Mouse (Mus musculus) stomach, embryonic 15.5 days (tissue): ENCODE results near the gene Akap2. TPM values are rescaled to one million over a fixed set of nuclear protein-coding genes. Genes with fewer than 3 reads are reported as not detected.

ENCODE experiments used
- ATAC-seq: fragments of 200-750 bp; cut with Nextera tagmentation; 2 replicates; pipeline ENCODE4 v1.8.0; 2017; ENCODE audit warnings: low read depth, moderate number of reproducible peaks, moderate TSS enrichment; ENCODE audit not compliant: insufficient read depth, low FRiP score
- H3K27ac ChIP-seq: fragments of 300-500 bp; sonication (generic); 2 replicates; pipeline ENCODE4 v1.5.1; 2015; ENCODE audit warnings: mild to moderate bottlenecking, inconsistent platforms
- H3K27me3 ChIP-seq: fragments of 300-500 bp; sonication (generic); replicated peaks from 2 replicates; pipeline ENCODE4 v1.6.1; 2015; ENCODE audit warnings: inconsistent platforms
- H3K36me3 ChIP-seq: fragments of 300-500 bp; sonication (generic); 2 replicates; pipeline ENCODE4 v1.6.1; 2015; ENCODE audit warnings: inconsistent platforms
- H3K4me1 ChIP-seq: fragments of 300-500 bp; sonication (generic); 2 replicates; pipeline ENCODE4 v1.6.1; 2015; ENCODE audit warnings: inconsistent platforms
- H3K4me2 ChIP-seq: fragments of 300-500 bp; sonication (generic); 2 replicates; pipeline ENCODE4 v1.6.1; 2015; ENCODE audit warnings: mild to moderate bottlenecking, inconsistent platforms
- H3K4me3 ChIP-seq: fragments of 300-500 bp; sonication (generic); replicated peaks from 2 replicates; pipeline ENCODE4 v1.5.1; 2015; ENCODE audit warnings: inconsistent platforms
- H3K9ac ChIP-seq: fragments of 300-500 bp; sonication (generic); 2 replicates; pipeline ENCODE4 v1.6.1; 2015; ENCODE audit warnings: inconsistent platforms
- H3K9me3 ChIP-seq: fragments of 300-500 bp; sonication (generic); 2 replicates; pipeline ENCODE4 v1.6.1; 2016; ENCODE audit warnings: inconsistent platforms
- WGBS: fragments of 180-500 bp; shearing (Covaris S2); methylation state at CpG from one replicate; pipeline ENCODE4 v1.1.7; 2015; 5-methylcytosine and 5-hydroxymethylcytosine counted together
- polyA plus RNA-seq: library from polyadenylated mRNA; unstranded; fragments of >200 nt; fragmentation: Nextera tagmentation; extraction: Ambion mirVana; gene quantifications from 2 replicates; pipeline ENCODE4 v1.2.1, GENCODE M21; 2015

Gene Akap2
- polyA plus RNA-seq, 1 experiment from 2014 or later = 21.2 TPM

GRCm38 (mm10) chr4:57802411-57802810, 85.0 kb downstream of the Akap2 start:
- no peaks in the 10 kb centered on the region for H3K9me3 ChIP-seq
- WGBS = 82% methylated on average over 3 of the region's 3 CpGs
- H3K36me3 ChIP-seq = no peaks in the 10 kb centered on the region
- no peak overlapping the region for H3K4me2 ChIP-seq
- no peak overlapping the region for H3K9ac ChIP-seq
- H3K27ac ChIP-seq = no peak overlapping the region
- H3K27me3 ChIP-seq = no peaks in the 10 kb centered on the region
- no peak for ATAC-seq
- peaks cover 12% of the 10 kb centered on the region; the same call in 1 of the 2 replicates for H3K4me1 ChIP-seq
- no peak overlapping the region for H3K4me3 ChIP-seq

DNA sequence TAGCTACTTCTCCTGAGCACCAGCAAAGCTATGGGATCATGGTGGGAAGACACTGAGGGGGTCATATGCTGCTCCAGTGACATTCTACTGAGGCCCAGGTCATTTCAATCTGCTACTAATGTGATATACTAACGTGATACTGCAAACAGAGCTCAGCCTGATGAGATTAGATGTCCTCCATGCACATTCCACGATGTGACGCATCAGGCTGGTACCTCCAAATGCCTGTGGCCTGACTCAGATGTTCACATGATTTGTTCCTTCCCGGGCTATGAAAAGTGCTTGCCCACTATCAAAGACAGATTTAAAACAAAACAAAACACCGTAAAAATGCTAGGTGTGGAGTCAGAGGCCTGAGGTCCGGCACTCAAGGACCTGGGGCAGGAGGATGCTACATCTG, 87.4 kb downstream of the Akap2 start:
- Histone ChIP-seq H3K9ac (no peak overlapping the region), H3K27ac (no peak overlapping the region), H3K4me3 (no peak overlapping the region), H3K27me3 (no peaks in the 10 kb centered on the region), H3K9me3 (no peaks in the 10 kb centered on the region), H3K4me1 (peaks cover 7% of the 10 kb centered on the region; the same call in 1 of the 2 replicates), H3K4me2 (no peak overlapping the region), H3K36me3 (no peaks in the 10 kb centered on the region)
- ATAC-seq = no peak
- WGBS = 70% methylated on average over 6 of the region's 6 CpGs

DNA sequence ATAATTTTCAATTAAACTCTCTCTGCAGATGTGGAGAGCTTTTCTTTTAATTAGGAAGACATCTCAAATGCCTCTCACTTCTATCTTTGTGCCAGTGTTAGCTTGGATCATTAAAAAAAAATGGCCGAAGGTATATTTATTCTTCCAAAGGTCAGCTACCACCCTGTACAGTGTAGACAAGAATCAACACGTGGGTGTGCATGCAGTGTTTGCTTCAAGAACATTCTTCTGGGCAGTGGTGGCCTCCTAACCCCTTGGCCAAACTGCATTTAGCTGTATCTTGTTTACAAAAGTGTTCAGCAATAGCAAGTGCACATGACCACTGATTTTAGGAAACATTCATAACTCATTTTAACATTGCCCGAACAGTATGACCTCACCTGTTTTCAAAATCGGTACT, 92.0 kb downstream of the Akap2 start:
- H3K27me3 ChIP-seq = no peaks in the 10 kb centered on the region
- no peaks in the 10 kb centered on the region for H3K9me3 ChIP-seq
- no peak overlapping the region for H3K4me3 ChIP-seq
- H3K9ac ChIP-seq = no peak overlapping the region
- WGBS = 59% methylated on average over 4 of the region's 4 CpGs
- peak; percentile 73; the same call in 1 of the 2 replicates for ATAC-seq
- H3K4me2 ChIP-seq = no peak overlapping the region
- no peaks in the 10 kb centered on the region for H3K36me3 ChIP-seq
- H3K27ac ChIP-seq = no peak overlapping the region
- H3K4me1 ChIP-seq = no peaks in the 10 kb centered on the region

GRCm38 (mm10) chr4:57812075-57812474, 94.6 kb downstream of the Akap2 start:
- Histone ChIP-seq H3K4me2 (no peak overlapping the region), H3K9ac (no peak overlapping the region), H3K4me3 (no peak overlapping the region), H3K4me1 (no peaks in the 10 kb centered on the region), H3K27ac (no peak overlapping the region), H3K36me3 (no peaks in the 10 kb centered on the region), H3K9me3 (no peaks in the 10 kb centered on the region), H3K27me3 (no peaks in the 10 kb centered on the region)
- WGBS = 93% methylated on average over 1 of the region's 1 CpGs
- no peak for ATAC-seq

GRCm38 (mm10) chr4:57812916-57813575, 95.6 kb downstream of the Akap2 start:
- Histone ChIP-seq H3K36me3 (no peaks in the 10 kb centered on the region), H3K27me3 (no peaks in the 10 kb centered on the region), H3K4me3 (no peak overlapping the region), H3K4me1 (no peaks in the 10 kb centered on the region), H3K9me3 (no peaks in the 10 kb centered on the region), H3K9ac (no peak overlapping the region), H3K4me2 (no peak overlapping the region), H3K27ac (0 out of 2 replicates have a peak overlapping the region, but pooled peaks have one; percentile 21)
- WGBS = 30% methylated on average over 7 of the region's 7 CpGs
- no peak for ATAC-seq

- Histone ChIP-seq H3K9ac (no peak overlapping the region), H3K4me1 (no peaks in the 10 kb centered on the region), H3K36me3 (no peaks in the 10 kb centered on the region), H3K4me2 (no peak overlapping the region), H3K4me3 (no peak overlapping the region), H3K27me3 (no peaks in the 10 kb centered on the region), H3K27ac (no peak overlapping the region), H3K9me3 (no peaks in the 10 kb centered on the region)
- 79% methylated on average over 4 of the region's 4 CpGs for WGBS
- no peak for ATAC-seq
Observed at GRCm38 (mm10) chr4:57813576-57813945, 96.1 kb downstream of the Akap2 start.

DNA sequence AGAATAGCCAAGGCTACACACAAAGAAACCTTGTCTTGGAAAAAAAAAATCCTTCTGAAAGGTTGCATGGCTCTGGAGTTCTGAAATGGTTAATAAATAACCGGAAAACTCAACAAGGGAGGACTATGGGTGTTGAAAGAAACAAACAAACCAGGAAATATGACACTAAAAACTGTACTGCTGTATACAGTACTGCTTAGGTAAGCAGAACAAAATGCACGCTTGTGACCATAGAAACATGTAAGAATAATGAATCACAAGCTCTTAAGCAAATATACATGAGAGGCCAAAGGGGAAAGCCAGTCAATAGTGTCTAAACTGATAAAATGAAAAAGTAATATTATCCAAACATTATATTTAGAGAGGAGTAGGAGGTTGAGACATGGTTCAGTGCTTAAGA, 97.9 kb downstream of the Akap2 start:
- peak; percentile 56; the same call in 1 of the 2 replicates for ATAC-seq

DNA sequence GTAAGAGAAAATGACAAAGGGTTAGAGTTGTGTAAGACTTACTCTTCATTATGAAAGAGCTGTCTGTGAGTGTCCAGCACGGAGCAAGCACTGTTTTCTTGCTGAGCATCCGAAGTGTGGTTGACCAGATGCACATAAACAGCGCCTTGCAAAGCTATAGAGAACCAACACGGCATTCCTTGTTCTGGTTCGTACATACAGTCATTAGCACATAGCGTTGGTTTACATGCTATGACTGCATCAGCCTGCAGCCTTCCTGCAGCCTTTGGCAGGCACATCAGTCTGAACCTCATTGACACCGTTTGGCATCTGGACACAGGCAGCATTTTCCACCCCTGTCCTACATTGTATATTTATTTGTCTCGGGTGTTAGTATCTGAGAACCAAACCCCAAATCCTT, 98.7 kb downstream of the Akap2 start:
- Histone ChIP-seq H3K27ac (no peak overlapping the region), H3K9me3 (no peaks in the 10 kb centered on the region), H3K4me2 (no peak overlapping the region), H3K27me3 (no peaks in the 10 kb centered on the region), H3K4me3 (no peak overlapping the region), H3K4me1 (no peaks in the 10 kb centered on the region), H3K36me3 (no peaks in the 10 kb centered on the region), H3K9ac (no peak overlapping the region)
- WGBS = 85% methylated on average over 8 of the region's 8 CpGs
- ATAC-seq = no peak

More for the DNA sequence above, 97.9 kb downstream of the Akap2 start:
- WGBS = 52% methylated on average over 2 of the region's 2 CpGs
- Histone ChIP-seq H3K36me3 (no peaks in the 10 kb centered on the region), H3K27ac (no peak overlapping the region), H3K4me1 (no peaks in the 10 kb centered on the region), H3K4me2 (no peak overlapping the region), H3K9me3 (no peaks in the 10 kb centered on the region), H3K27me3 (no peaks in the 10 kb centered on the region), H3K9ac (no peak overlapping the region), H3K4me3 (no peak overlapping the region)

DNA sequence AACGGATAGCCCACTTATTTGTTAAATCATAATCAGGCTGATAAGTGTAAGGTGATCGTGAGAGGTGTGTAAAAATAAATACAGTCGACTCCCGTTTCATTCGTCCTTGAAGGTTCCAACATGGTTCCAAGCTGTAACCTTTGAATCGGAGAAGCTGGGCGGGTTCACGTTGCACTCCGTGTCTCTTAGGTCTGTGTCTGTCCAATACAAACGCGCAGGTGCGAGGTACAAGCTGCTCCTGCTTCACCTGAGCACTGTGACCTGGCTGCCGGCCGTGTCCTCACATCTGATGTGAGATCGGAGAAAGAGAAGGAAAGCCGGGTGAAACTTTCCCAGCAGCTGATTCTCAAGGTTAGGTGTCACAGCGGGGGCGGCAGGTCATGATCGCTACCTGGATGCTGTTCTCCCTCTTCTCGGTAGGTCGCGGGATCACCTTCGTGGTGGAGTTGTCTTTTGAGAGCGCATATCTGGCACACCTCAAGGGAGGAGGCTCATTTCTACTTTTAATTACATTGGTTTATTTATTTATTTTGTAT, 103.5 kb downstream of the Akap2 start:
- Histone ChIP-seq H3K27ac (no peak overlapping the region), H3K4me3 (no peak overlapping the region), H3K4me2 (no peak overlapping the region), H3K9ac (no peak overlapping the region), H3K27me3 (no peaks in the 10 kb centered on the region), H3K36me3 (no peaks in the 10 kb centered on the region), H3K4me1 (peaks cover 10% of the 10 kb centered on the region), H3K9me3 (no peaks in the 10 kb centered on the region)
- no peak for ATAC-seq
- 75% methylated on average over 24 of the region's 24 CpGs for WGBS

DNA sequence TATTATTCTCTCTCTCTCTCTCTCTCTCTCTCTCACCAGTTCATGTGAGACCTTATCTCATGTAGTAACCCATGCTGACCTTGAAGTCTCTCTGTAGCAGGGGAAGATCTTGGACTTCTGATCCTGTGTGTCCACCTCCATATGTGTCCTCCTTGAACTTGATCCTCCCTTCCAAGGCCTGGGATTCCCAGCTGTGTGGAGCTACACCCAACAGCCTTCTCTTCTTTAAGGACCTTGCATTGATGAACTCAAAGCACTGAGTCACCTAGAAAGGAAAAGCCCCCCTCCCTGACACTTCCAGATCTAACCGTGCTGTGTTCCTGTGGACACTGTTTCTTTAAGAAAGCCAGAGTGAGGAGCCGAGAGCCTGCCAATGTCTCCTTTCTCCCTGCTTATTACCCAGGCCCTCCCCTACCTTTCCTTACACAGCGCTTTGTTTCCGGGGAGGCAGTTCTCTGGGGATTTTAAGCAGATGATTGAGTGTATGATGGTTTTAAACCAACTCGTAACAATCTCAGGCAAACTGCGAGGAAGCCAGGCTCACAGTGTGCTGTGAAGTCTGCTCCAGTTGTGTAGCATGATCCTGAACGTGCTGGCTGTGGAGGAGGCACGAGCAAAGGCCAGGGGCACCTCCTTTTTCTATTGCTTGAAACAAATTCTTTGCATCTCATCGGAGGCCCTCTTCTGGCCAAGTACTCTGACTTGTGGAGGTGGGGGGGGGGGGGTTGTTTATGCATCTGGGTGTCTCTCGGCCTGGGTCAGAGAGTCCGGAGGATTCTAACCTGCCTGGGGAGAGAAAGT, 104.3 kb downstream of the Akap2 start:
- no peak overlapping the region for H3K9ac ChIP-seq
- no peaks in the 10 kb centered on the region for H3K36me3 ChIP-seq
- no peaks in the 10 kb centered on the region for H3K9me3 ChIP-seq
- peaks cover 10% of the 10 kb centered on the region for H3K4me1 ChIP-seq
- WGBS = 22% methylated on average over 11 of the region's 11 CpGs
- ATAC-seq = peak; percentile 47; the same call in 1 of the 2 replicates
- no peak overlapping the region for H3K4me3 ChIP-seq
- H3K4me2 ChIP-seq = peak overlapping the region; percentile 7; the same call in 1 of the 2 replicates
- no peaks in the 10 kb centered on the region for H3K27me3 ChIP-seq
- peak overlapping the region; percentile 33; the same call in 1 of the 2 replicates for H3K27ac ChIP-seq

- 84% methylated on average over 5 of the region's 5 CpGs for WGBS
- H3K27me3 ChIP-seq = no peaks in the 10 kb centered on the region
- ATAC-seq = no peak
Observed at GRCm38 (mm10) chr4:57822641-57823040, 105.2 kb downstream of the Akap2 start.

GRCm38 (mm10) chr4:57824626-57825240, 107.3 kb downstream of the Akap2 start:
- WGBS = 54% methylated on average over 8 of the region's 8 CpGs
- H3K4me1 ChIP-seq = peaks cover 10% of the 10 kb centered on the region

More at GRCm38 (mm10) chr4:57822641-57823040, 105.2 kb downstream of the Akap2 start:
- H3K4me1 ChIP-seq = peaks cover 10% of the 10 kb centered on the region
- no peak overlapping the region for H3K27ac ChIP-seq
- no peak overlapping the region for H3K4me2 ChIP-seq
- no peak overlapping the region for H3K9ac ChIP-seq
- H3K4me3 ChIP-seq = no peak overlapping the region
- no peaks in the 10 kb centered on the region for H3K36me3 ChIP-seq
- no peaks in the 10 kb centered on the region for H3K9me3 ChIP-seq

More at GRCm38 (mm10) chr4:57824626-57825240, 107.3 kb downstream of the Akap2 start:
- no peak overlapping the region for H3K4me2 ChIP-seq
- H3K27me3 ChIP-seq = no peaks in the 10 kb centered on the region
- no peaks in the 10 kb centered on the region for H3K36me3 ChIP-seq
- no peak overlapping the region for H3K4me3 ChIP-seq
- H3K9me3 ChIP-seq = no peaks in the 10 kb centered on the region
- no peak overlapping the region for H3K27ac ChIP-seq
- no peak for ATAC-seq
- no peak overlapping the region for H3K9ac ChIP-seq
